Mouse (Mus musculus) limb, embryonic 10.5 days (tissue): Measurements from ENCODE around the gene Lrrtm3. TPM values are rescaled to one million over a fixed set of nuclear protein-coding genes. Genes with fewer than 3 reads are reported as not detected.

Experiments
- DNase-seq: peaks from one replicate; pipeline ENCODE4 v3.0.0-alpha.2; 2017; ENCODE audit warnings: low spot score
- H3K27ac ChIP-seq: fragments of 300-500 bp; sonication (generic); 2 replicates; pipeline ENCODE4 v1.5.1; 2016; ENCODE audit warnings: mild to moderate bottlenecking
- H3K27me3 ChIP-seq: fragments of 300-500 bp; sonication (generic); 2 replicates; pipeline ENCODE4 v1.6.1; 2016; ENCODE audit warnings: low read depth, mild to moderate bottlenecking; ENCODE audit not compliant: poor library complexity, severe bottlenecking
- H3K36me3 ChIP-seq: fragments of 300-500 bp; sonication (generic); 2 replicates; pipeline ENCODE4 v1.6.1; 2016; ENCODE audit warnings: mild to moderate bottlenecking, moderate library complexity
- H3K4me1 ChIP-seq: fragments of 300-500 bp; sonication (generic); 2 replicates; pipeline ENCODE4 v1.6.1; 2016
- H3K4me3 ChIP-seq: fragments of 300-500 bp; sonication (generic); 2 replicates; pipeline ENCODE4 v1.5.1; 2016; ENCODE audit warnings: mild to moderate bottlenecking, moderate library complexity
- H3K9me3 ChIP-seq: fragments of 300-500 bp; sonication (generic); replicated peaks from 2 replicates; pipeline ENCODE4 v1.6.1; 2016; ENCODE audit warnings: mild to moderate bottlenecking
- WGBS: fragments of 180-500 bp; shearing (Covaris S2); methylation state at CpG from one replicate; pipeline ENCODE4 v1.1.7; 2016; 5-methylcytosine and 5-hydroxymethylcytosine counted together
- polyA plus RNA-seq: library from polyadenylated mRNA; unstranded; fragments of >200 nt; fragmentation: Nextera tagmentation; extraction: Ambion mirVana; gene quantifications from 2 replicates; pipeline ENCODE4 v1.2.1, GENCODE M21; 2016

Lrrtm3 gene
- polyA plus RNA-seq, 1 experiment from 2014 or later = 0.53 TPM

- DNase-seq = no peak
- WGBS = 45% methylated on average over 4 of the region's 4 CpGs
- Histone ChIP-seq H3K4me1 (peaks cover 26% of the 10 kb centered on the region), H3K27ac (no peak overlapping the region), H3K9me3 (no peaks in the 10 kb centered on the region), H3K36me3 (no peaks in the 10 kb centered on the region), H3K4me3 (no peak overlapping the region), H3K27me3 (peaks cover 31% of the 10 kb centered on the region)
Observed at GRCm38 (mm10) chr10:64084465-64084864, 5.6 kb downstream of the Lrrtm3 start.

- Histone ChIP-seq H3K27me3 (peaks cover 25% of the 10 kb centered on the region), H3K9me3 (no peaks in the 10 kb centered on the region), H3K4me1 (peaks cover 26% of the 10 kb centered on the region), H3K4me3 (no peak overlapping the region), H3K27ac (no peak overlapping the region), H3K36me3 (no peaks in the 10 kb centered on the region)
- no peak for DNase-seq
- 64% methylated on average over 11 of the region's 11 CpGs for WGBS
Observed at GRCm38 (mm10) chr10:64083813-64084212, 6.3 kb downstream of the Lrrtm3 start.

DNA sequence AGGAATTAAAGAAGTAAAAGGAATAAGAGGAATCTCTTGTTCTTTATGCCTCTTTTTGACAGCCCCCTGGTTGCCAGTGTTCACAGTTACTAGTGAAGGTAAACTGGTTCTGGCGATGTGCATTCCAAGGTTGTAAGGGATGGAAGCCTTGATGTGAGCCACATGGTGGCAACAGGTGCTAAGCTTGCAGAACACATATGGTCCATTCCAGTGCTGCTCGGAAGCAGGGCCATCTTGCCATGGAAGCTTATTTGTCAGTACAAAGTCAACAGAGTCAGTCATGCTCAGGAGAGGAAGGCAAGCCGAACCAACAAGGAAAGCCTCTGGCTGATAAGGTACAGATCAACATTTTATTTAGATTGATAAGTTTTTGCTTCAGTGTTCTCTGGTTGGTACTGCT is 7.7 kb downstream of the Lrrtm3 start:
- H3K27me3 ChIP-seq = 0 out of 2 replicates have a peak, but pooled peaks cover 11% of the 10 kb centered on the region
- no peaks in the 10 kb centered on the region for H3K9me3 ChIP-seq
- H3K4me1 ChIP-seq = peaks cover 13% of the 10 kb centered on the region
- DNase-seq = no peak
- no peak overlapping the region for H3K4me3 ChIP-seq
- no peak overlapping the region for H3K27ac ChIP-seq
- 79% methylated on average over 3 of the region's 3 CpGs for WGBS
- H3K36me3 ChIP-seq = no peaks in the 10 kb centered on the region

DNA sequence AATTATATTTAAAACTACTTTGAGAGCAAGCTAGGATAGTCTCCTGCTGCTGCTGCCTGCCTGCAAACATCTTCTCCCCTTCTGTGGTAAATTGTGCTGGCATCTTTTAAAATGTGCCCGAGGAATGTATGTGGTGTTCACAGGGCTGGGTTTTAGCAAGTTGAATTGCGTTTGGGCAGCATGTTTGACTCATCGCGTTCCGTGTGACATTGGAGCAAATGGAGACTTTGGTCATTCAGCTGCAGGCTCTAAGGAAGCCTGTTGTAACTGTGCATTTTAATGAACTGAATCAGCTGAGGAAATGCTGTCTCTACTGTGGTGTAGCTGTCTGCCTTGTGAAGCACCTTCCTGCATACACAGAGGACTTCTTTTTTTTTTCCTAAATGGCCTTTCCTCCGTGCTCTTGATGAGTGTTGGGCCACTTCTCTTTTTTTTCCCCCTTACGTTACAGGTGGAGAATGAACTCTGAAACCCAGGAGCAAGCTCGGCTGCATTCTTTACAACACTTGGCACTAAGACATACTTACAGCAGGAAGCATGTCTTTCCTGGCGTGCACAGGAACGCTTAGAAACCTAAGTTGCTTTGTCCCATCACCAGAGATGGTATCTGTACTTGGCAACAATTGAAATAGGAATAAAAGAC is 13.5 kb downstream of the Lrrtm3 start:
- Histone ChIP-seq H3K9me3 (no peaks in the 10 kb centered on the region), H3K36me3 (no peaks in the 10 kb centered on the region), H3K27me3 (no peaks in the 10 kb centered on the region), H3K4me1 (no peaks in the 10 kb centered on the region), H3K4me3 (no peak overlapping the region), H3K27ac (no peak overlapping the region)
- DNase-seq = no peak
- 59% methylated on average over 10 of the region's 10 CpGs for WGBS

GRCm38 (mm10) chr10:64075944-64076343 is 14.1 kb downstream of the Lrrtm3 start:
- Histone ChIP-seq H3K36me3 (no peaks in the 10 kb centered on the region), H3K27me3 (no peaks in the 10 kb centered on the region), H3K27ac (no peak overlapping the region), H3K4me3 (no peak overlapping the region), H3K9me3 (no peaks in the 10 kb centered on the region), H3K4me1 (no peaks in the 10 kb centered on the region)
- DNase-seq = no peak
- 41% methylated on average over 5 of the region's 5 CpGs for WGBS

GRCm38 (mm10) chr10:64063704-64064103 is 26.4 kb downstream of the Lrrtm3 start:
- Histone ChIP-seq H3K4me1 (no peaks in the 10 kb centered on the region), H3K27me3 (no peaks in the 10 kb centered on the region), H3K9me3 (no peaks in the 10 kb centered on the region), H3K36me3 (no peaks in the 10 kb centered on the region), H3K27ac (no peak overlapping the region), H3K4me3 (no peak overlapping the region)
- WGBS = 90% methylated on average over 9 of the region's 9 CpGs
- DNase-seq = no peak

GRCm38 (mm10) chr10:64049946-64050345 is 40.1 kb downstream of the Lrrtm3 start:
- no peaks in the 10 kb centered on the region for H3K27me3 ChIP-seq
- no peaks in the 10 kb centered on the region for H3K4me1 ChIP-seq
- WGBS = 91% methylated on average over 6 of the region's 6 CpGs
- no peaks in the 10 kb centered on the region for H3K9me3 ChIP-seq
- H3K4me3 ChIP-seq = no peak overlapping the region
- no peaks in the 10 kb centered on the region for H3K36me3 ChIP-seq
- DNase-seq = no peak
- H3K27ac ChIP-seq = no peak overlapping the region

GRCm38 (mm10) chr10:64049151-64049550 is 40.9 kb downstream of the Lrrtm3 start:
- no peak overlapping the region for H3K4me3 ChIP-seq
- H3K36me3 ChIP-seq = no peaks in the 10 kb centered on the region
- 94% methylated on average over 6 of the region's 6 CpGs for WGBS
- H3K4me1 ChIP-seq = no peaks in the 10 kb centered on the region
- no peak for DNase-seq
- H3K27ac ChIP-seq = no peak overlapping the region
- H3K9me3 ChIP-seq = no peaks in the 10 kb centered on the region
- no peaks in the 10 kb centered on the region for H3K27me3 ChIP-seq

- Histone ChIP-seq H3K9me3 (no peaks in the 10 kb centered on the region), H3K27ac (no peak overlapping the region), H3K4me1 (no peaks in the 10 kb centered on the region), H3K4me3 (no peak overlapping the region), H3K27me3 (no peaks in the 10 kb centered on the region), H3K36me3 (no peaks in the 10 kb centered on the region)
- WGBS = 85% methylated on average over 11 of the region's 11 CpGs
- no peak for DNase-seq
Observed at GRCm38 (mm10) chr10:64041892-64042291, 48.2 kb downstream of the Lrrtm3 start.

DNA sequence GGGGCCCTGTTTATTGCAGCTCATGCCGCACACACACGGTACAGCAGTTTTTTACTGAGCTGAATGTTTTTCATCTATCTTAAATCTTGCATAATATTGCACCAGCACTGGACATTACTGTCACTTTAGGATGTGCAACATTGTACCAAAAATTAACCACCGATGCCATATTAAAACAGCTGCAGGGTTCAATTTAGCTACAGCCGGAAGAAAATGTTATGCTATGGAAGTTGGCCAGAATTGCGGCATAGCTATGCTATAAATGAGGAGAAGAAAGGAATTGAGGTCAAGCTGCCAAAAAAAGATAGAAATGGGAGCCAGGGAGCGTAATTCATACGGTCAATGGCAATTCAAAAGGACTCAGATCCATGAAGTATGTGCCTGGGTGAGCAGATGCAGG is 48.9 kb downstream of the Lrrtm3 start:
- Histone ChIP-seq H3K36me3 (no peaks in the 10 kb centered on the region), H3K4me1 (no peaks in the 10 kb centered on the region), H3K27me3 (no peaks in the 10 kb centered on the region), H3K4me3 (no peak overlapping the region), H3K27ac (no peak overlapping the region), H3K9me3 (no peaks in the 10 kb centered on the region)
- no peak for DNase-seq
- 93% methylated on average over 7 of the region's 7 CpGs for WGBS

- H3K4me1 ChIP-seq = no peaks in the 10 kb centered on the region
- DNase-seq = no peak
- 83% methylated on average over 17 of the region's 17 CpGs for WGBS
- no peak overlapping the region for H3K27ac ChIP-seq
- H3K4me3 ChIP-seq = no peak overlapping the region
- H3K36me3 ChIP-seq = no peaks in the 10 kb centered on the region
- H3K9me3 ChIP-seq = no peaks in the 10 kb centered on the region
- no peaks in the 10 kb centered on the region for H3K27me3 ChIP-seq
Observed at GRCm38 (mm10) chr10:64039760-64040535, 50.1 kb downstream of the Lrrtm3 start.

DNA sequence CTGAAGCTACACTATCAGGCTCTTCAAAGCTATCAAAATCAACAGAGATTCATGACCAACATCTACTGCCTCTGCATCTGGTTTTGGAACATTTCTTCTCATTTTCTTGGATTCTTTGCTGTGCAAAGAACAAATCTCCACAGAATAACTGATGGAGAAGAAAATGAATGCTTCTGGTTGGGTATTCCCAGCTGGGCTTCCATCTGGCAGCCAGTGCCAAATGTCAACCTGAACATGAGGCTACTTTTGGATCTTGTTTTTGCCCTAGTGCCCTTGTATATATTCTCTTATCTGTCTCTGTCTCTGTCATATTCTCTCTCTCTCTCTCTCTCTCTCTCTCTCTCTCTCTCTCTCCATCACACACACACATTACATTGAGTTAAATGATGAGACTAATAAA is 59.2 kb downstream of the Lrrtm3 start:
- H3K36me3 ChIP-seq = no peaks in the 10 kb centered on the region
- H3K9me3 ChIP-seq = no peaks in the 10 kb centered on the region
- H3K4me3 ChIP-seq = no peak overlapping the region
- H3K27ac ChIP-seq = no peak overlapping the region
- DNase-seq = no peak
- H3K4me1 ChIP-seq = no peaks in the 10 kb centered on the region
- H3K27me3 ChIP-seq = no peaks in the 10 kb centered on the region

DNA sequence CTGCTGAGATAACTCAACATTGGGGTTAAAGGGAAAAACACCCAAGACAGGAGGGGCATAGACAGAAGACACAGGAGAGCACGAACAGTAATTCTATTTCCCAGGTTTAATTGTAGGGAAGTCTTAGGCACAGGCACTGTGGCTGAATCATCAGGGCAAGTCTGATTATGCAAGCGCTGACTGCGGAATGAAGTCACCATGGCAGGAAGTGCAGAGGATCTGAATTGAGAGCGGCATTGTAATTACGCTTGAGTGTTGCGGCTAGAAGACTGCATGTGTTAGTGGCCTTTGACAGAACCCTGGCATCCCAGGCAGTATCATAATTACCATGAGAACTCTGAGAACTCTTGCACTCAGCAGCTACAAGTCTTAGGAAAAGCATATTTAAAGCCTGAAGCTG is 66.7 kb downstream of the Lrrtm3 start:
- H3K9me3 ChIP-seq = no peaks in the 10 kb centered on the region
- no peak overlapping the region for H3K4me3 ChIP-seq
- whole genome bisulfite sequencing = 90% methylated on average over 6 of the region's 6 CpGs
- no peak for DNase-seq
- H3K36me3 ChIP-seq = no peaks in the 10 kb centered on the region
- H3K27ac ChIP-seq = no peak overlapping the region
- H3K4me1 ChIP-seq = no peaks in the 10 kb centered on the region
- no peaks in the 10 kb centered on the region for H3K27me3 ChIP-seq
